Mouse (Mus musculus) thymus, adult 2 months (tissue): ENCODE measurements around the gene H2-Eb1.

ENCODE experiments used
- CTCF ChIP-seq: fragments of 200-500 bp; IDR thresholded peaks from 2 replicates; pipeline ENCODE4 v1.5.1; 2012; ENCODE audit warnings: mild to moderate bottlenecking, control low read depth, low read length, moderate library complexity, borderline replicate concordance; ENCODE audit not compliant: control insufficient read depth, poor library complexity, insufficient read depth; ENCODE audit errors: extremely low read depth
- POLR2A ChIP-seq: fragments of 200-500 bp; IDR thresholded peaks from 2 replicates; pipeline ENCODE4 v1.6.1; 2012; ENCODE audit warnings: mild to moderate bottlenecking, low read length, control low read depth, moderate library complexity; ENCODE audit not compliant: control insufficient read depth, poor library complexity, insufficient read depth; ENCODE audit errors: extremely low read depth

GRCm38 (mm10) chr17:34295891-34296794 lies 9.5 kb upstream of the H2-Eb1 start:
- no peak for TF ChIP-seq POLR2A
- no peak for TF ChIP-seq CTCF
